Mouse (Mus musculus): ENCODE measurements at regions not wholly inside any gene's neighbourhood (a gene's known extent, or its start where the extent isn't known, plus 50 kb on each side); places are given as distances from the start of the nearest gene placed in this dataset.
A peak's percentile ranks its signal among the peaks of the same experiment; 100 is the strongest.

- DNase-seq (ENCODE audit: low spot score), result no peak
- no peak for ATAC-seq (ENCODE audit: low FRiP score)
- Histone ChIP-seq H3K27ac (ENCODE audit: low read depth, low read length) (no peak overlapping the region), H3K36me3 (ENCODE audit: control insufficient read depth, insufficient read depth, low read length) (no peaks in the 10 kb centered on the region), H3K4me2 (replicated peaks; ENCODE audit: low read depth, low read length) (no peak overlapping the region), H3K9me3 (ENCODE audit: control insufficient read depth, low read length) (no peaks in the 10 kb centered on the region), H3K27me3 (ENCODE audit: control insufficient read depth, insufficient read depth, low read length) (peaks cover 3% of the 10 kb centered on the region; the same call in 1 of the 2 replicates), H3K4me3 (ENCODE audit: low read depth, low read length) (no peak overlapping the region), H3K4me1 (replicated peaks; ENCODE audit: control insufficient read depth, insufficient read depth, low read length) (peaks cover 10% of the 10 kb centered on the region), H3K9ac (ENCODE audit: low read depth, low read length) (no peak overlapping the region)
- WGBS, result 80% methylated on average over 3 of the region's 3 CpGs
Observed at GRCm38 (mm10) chr14:25299673-25300190, 159.3 kb upstream of the Zmiz1 start.

GRCm38 (mm10) chr14:25301336-25302031, 157.5 kb upstream of the Zmiz1 start:
- H3K36me3 ChIP-seq (ENCODE audit: control insufficient read depth, insufficient read depth, low read length), result no peaks in the 10 kb centered on the region
- no peak overlapping the region for H3K27ac ChIP-seq (ENCODE audit: low read depth, low read length)
- peaks cover 9% of the 10 kb centered on the region for H3K4me1 ChIP-seq (replicated peaks; ENCODE audit: control insufficient read depth, insufficient read depth, low read length)
- no peak overlapping the region for H3K4me2 ChIP-seq (replicated peaks; ENCODE audit: low read depth, low read length)
- no peak overlapping the region for H3K4me3 ChIP-seq (ENCODE audit: low read depth, low read length)
- 52% methylated on average over 9 of the region's 9 CpGs for WGBS
- no peak for ATAC-seq (ENCODE audit: low FRiP score)
- no peak for DNase-seq (ENCODE audit: low spot score)
- H3K9ac ChIP-seq (ENCODE audit: low read depth, low read length), result no peak overlapping the region
- H3K27me3 ChIP-seq (ENCODE audit: control insufficient read depth, insufficient read depth, low read length), result peaks cover 3% of the 10 kb centered on the region; the same call in 1 of the 2 replicates
- H3K9me3 ChIP-seq (ENCODE audit: control insufficient read depth, low read length), result no peaks in the 10 kb centered on the region

- no peak overlapping the region for H3K4me2 ChIP-seq (replicated peaks; ENCODE audit: low read depth, low read length)
- no peaks in the 10 kb centered on the region for H3K9me3 ChIP-seq (ENCODE audit: control insufficient read depth, low read length)
- H3K27ac ChIP-seq (ENCODE audit: low read depth, low read length), result peak overlapping the region; percentile 30
- DNase-seq (ENCODE audit: low spot score) (peak; percentile 43), ATAC-seq (ENCODE audit: low FRiP score) (peak; percentile 30; the same call in 1 of the 2 replicates)
- H3K4me1 ChIP-seq (replicated peaks; ENCODE audit: control insufficient read depth, insufficient read depth, low read length), result peaks cover 9% of the 10 kb centered on the region
- no peaks in the 10 kb centered on the region for H3K36me3 ChIP-seq (ENCODE audit: control insufficient read depth, insufficient read depth, low read length)
- peaks cover 3% of the 10 kb centered on the region; the same call in 1 of the 2 replicates for H3K27me3 ChIP-seq (ENCODE audit: control insufficient read depth, insufficient read depth, low read length)
- WGBS, result 7% methylated on average over 9 of the region's 9 CpGs
- H3K9ac ChIP-seq (ENCODE audit: low read depth, low read length), result peak overlapping the region; percentile 49
- no peak overlapping the region for H3K4me3 ChIP-seq (ENCODE audit: low read depth, low read length)
Observed at GRCm38 (mm10) chr14:25304391-25304851, 154.6 kb upstream of the Zmiz1 start.

GRCm38 (mm10) chr14:25306166-25306565, 152.8 kb upstream of the Zmiz1 start:
- DNase-seq (ENCODE audit: low spot score) (no peak), ATAC-seq (ENCODE audit: low FRiP score) (no peak)
- Histone ChIP-seq H3K36me3 (ENCODE audit: control insufficient read depth, insufficient read depth, low read length) (no peaks in the 10 kb centered on the region), H3K27ac (ENCODE audit: low read depth, low read length) (no peak overlapping the region), H3K9me3 (ENCODE audit: control insufficient read depth, low read length) (no peaks in the 10 kb centered on the region), H3K9ac (ENCODE audit: low read depth, low read length) (no peak overlapping the region), H3K4me3 (ENCODE audit: low read depth, low read length) (no peak overlapping the region), H3K4me1 (replicated peaks; ENCODE audit: control insufficient read depth, insufficient read depth, low read length) (peaks cover 9% of the 10 kb centered on the region), H3K4me2 (replicated peaks; ENCODE audit: low read depth, low read length) (no peak overlapping the region), H3K27me3 (ENCODE audit: control insufficient read depth, insufficient read depth, low read length) (peaks cover 3% of the 10 kb centered on the region; the same call in 1 of the 2 replicates)
- 60% methylated on average over 7 of the region's 7 CpGs for WGBS

GRCm38 (mm10) chr14:25306961-25307654, 151.9 kb upstream of the Zmiz1 start:
- Histone ChIP-seq H3K27ac (ENCODE audit: low read depth, low read length) (no peak overlapping the region), H3K4me3 (ENCODE audit: low read depth, low read length) (no peak overlapping the region), H3K9me3 (ENCODE audit: control insufficient read depth, low read length) (no peaks in the 10 kb centered on the region), H3K4me1 (replicated peaks; ENCODE audit: control insufficient read depth, insufficient read depth, low read length) (peaks cover 9% of the 10 kb centered on the region), H3K27me3 (ENCODE audit: control insufficient read depth, insufficient read depth, low read length) (peaks cover 3% of the 10 kb centered on the region; the same call in 1 of the 2 replicates), H3K36me3 (ENCODE audit: control insufficient read depth, insufficient read depth, low read length) (no peaks in the 10 kb centered on the region), H3K4me2 (replicated peaks; ENCODE audit: low read depth, low read length) (no peak overlapping the region), H3K9ac (ENCODE audit: low read depth, low read length) (no peak overlapping the region)
- DNase-seq (ENCODE audit: low spot score) (no peak), ATAC-seq (ENCODE audit: low FRiP score) (no peak)
- 69% methylated on average over 3 of the region's 3 CpGs for WGBS

- Histone ChIP-seq H3K27me3 (ENCODE audit: control insufficient read depth, insufficient read depth, low read length) (peaks cover 3% of the 10 kb centered on the region; the same call in 1 of the 2 replicates), H3K36me3 (ENCODE audit: control insufficient read depth, insufficient read depth, low read length) (no peaks in the 10 kb centered on the region), H3K9me3 (ENCODE audit: control insufficient read depth, low read length) (no peaks in the 10 kb centered on the region), H3K27ac (ENCODE audit: low read depth, low read length) (no peak overlapping the region), H3K4me2 (replicated peaks; ENCODE audit: low read depth, low read length) (no peak overlapping the region), H3K9ac (ENCODE audit: low read depth, low read length) (no peak overlapping the region), H3K4me3 (ENCODE audit: low read depth, low read length) (no peak overlapping the region), H3K4me1 (replicated peaks; ENCODE audit: control insufficient read depth, insufficient read depth, low read length) (peaks cover 9% of the 10 kb centered on the region)
- no peak for DNase-seq (ENCODE audit: low spot score)
- WGBS, result 74% methylated on average over 3 of the region's 3 CpGs
- no peak for ATAC-seq (ENCODE audit: low FRiP score)
Observed at GRCm38 (mm10) chr14:25308051-25308450, 150.9 kb upstream of the Zmiz1 start.

GRCm38 (mm10) chr14:25310671-25311151, 148.3 kb upstream of the Zmiz1 start:
- H3K9me3 ChIP-seq (ENCODE audit: control insufficient read depth, low read length), result no peaks in the 10 kb centered on the region
- H3K9ac ChIP-seq (ENCODE audit: low read depth, low read length), result no peak overlapping the region
- 61% methylated on average over 4 of the region's 4 CpGs for WGBS
- H3K4me2 ChIP-seq (replicated peaks; ENCODE audit: low read depth, low read length), result no peak overlapping the region
- H3K4me3 ChIP-seq (ENCODE audit: low read depth, low read length), result no peak overlapping the region
- DNase-seq (ENCODE audit: low spot score) (no peak), ATAC-seq (ENCODE audit: low FRiP score) (no peak)
- peaks cover 2% of the 10 kb centered on the region; the same call in 1 of the 2 replicates for H3K27me3 ChIP-seq (ENCODE audit: control insufficient read depth, insufficient read depth, low read length)
- H3K27ac ChIP-seq (ENCODE audit: low read depth, low read length), result no peak overlapping the region
- H3K36me3 ChIP-seq (ENCODE audit: control insufficient read depth, insufficient read depth, low read length), result no peaks in the 10 kb centered on the region
- no peaks in the 10 kb centered on the region for H3K4me1 ChIP-seq (replicated peaks; ENCODE audit: control insufficient read depth, insufficient read depth, low read length)

- ATAC-seq (ENCODE audit: low FRiP score), result no peak
- WGBS, result 78% methylated on average over 3 of the region's 3 CpGs
Observed at GRCm38 (mm10) chr14:25311475-25311874, 147.5 kb upstream of the Zmiz1 start.

More at GRCm38 (mm10) chr14:25311475-25311874, 147.5 kb upstream of the Zmiz1 start:
- H3K36me3 ChIP-seq (ENCODE audit: control insufficient read depth, insufficient read depth, low read length), result no peaks in the 10 kb centered on the region
- H3K4me3 ChIP-seq (ENCODE audit: low read depth, low read length), result no peak overlapping the region
- no peak for DNase-seq (ENCODE audit: low spot score)
- no peaks in the 10 kb centered on the region for H3K4me1 ChIP-seq (replicated peaks; ENCODE audit: control insufficient read depth, insufficient read depth, low read length)
- H3K27me3 ChIP-seq (ENCODE audit: control insufficient read depth, insufficient read depth, low read length), result peaks cover 2% of the 10 kb centered on the region; the same call in 1 of the 2 replicates
- no peak overlapping the region for H3K9ac ChIP-seq (ENCODE audit: low read depth, low read length)
- H3K4me2 ChIP-seq (replicated peaks; ENCODE audit: low read depth, low read length), result no peak overlapping the region
- H3K27ac ChIP-seq (ENCODE audit: low read depth, low read length), result no peak overlapping the region
- H3K9me3 ChIP-seq (ENCODE audit: control insufficient read depth, low read length), result no peaks in the 10 kb centered on the region
